Mouse (Mus musculus) myocyte (in vitro differentiated cells): ENCODE measurements around the gene Mrpl57. TPM values are rescaled to one million over a fixed set of nuclear protein-coding genes. Genes with fewer than 3 reads are reported as not detected.

ENCODE experiments used
- H3K27me3 ChIP-seq: one replicate; pipeline ENCODE4 v1.6.1; 2011; ENCODE audit not compliant: control insufficient read depth, insufficient read depth, insufficient read length
- H3K36me3 ChIP-seq: one replicate; pipeline ENCODE4 v1.6.1; 2011; ENCODE audit not compliant: control insufficient read depth, insufficient read depth
- H3K4me2 ChIP-seq: one replicate; pipeline ENCODE4 v1.6.1; 2011; ENCODE audit warnings: low read depth, control low read depth
- H3K4me3 ChIP-seq: one replicate; pipeline ENCODE4 v1.5.1; 2011; ENCODE audit warnings: mild to moderate bottlenecking, control low read depth, moderate library complexity
- H3K79me2 ChIP-seq: one replicate; pipeline ENCODE4 v1.6.1; 2011; ENCODE audit not compliant: control insufficient read depth, insufficient read depth
- H3ac ChIP-seq: one replicate; pipeline ENCODE4 v1.6.1; 2011; ENCODE audit not compliant: control insufficient read depth, insufficient read length
- CEBPB ChIP-seq: IDR thresholded peaks from 2 replicates; pipeline ENCODE4 v1.6.1; 2011; ENCODE audit warnings: mild to moderate bottlenecking, moderate library complexity; ENCODE audit not compliant: poor library complexity, insufficient read depth, severe bottlenecking
- E2F4 ChIP-seq: IDR thresholded peaks from one replicate; pipeline ENCODE4 v1.6.1; 2011; ENCODE audit warnings: mild to moderate bottlenecking, control low read depth, moderate library complexity; ENCODE audit not compliant: insufficient read depth
- MAX ChIP-seq: IDR thresholded peaks from one replicate; pipeline ENCODE4 v1.6.1; 2011; ENCODE audit warnings: low read depth, mild to moderate bottlenecking, control low read depth
- MYOD1 ChIP-seq, 3 experiments: IDR thresholded peaks; one replicate each; pipeline ENCODE4 v1.6.1; 2011; ENCODE audit warnings: control low read depth in 2 of 3, low read depth in 2 of 3, mild to moderate bottlenecking in 2 of 3, moderate library complexity in 1 of 3; ENCODE audit not compliant: insufficient read length in 2 of 3, control insufficient read depth in 1 of 3
- MYOG ChIP-seq, 3 experiments: IDR thresholded peaks; one replicate each; pipeline ENCODE4 v1.6.1; 2011; ENCODE audit warnings: control low read depth in 2 of 3, low read depth in 2 of 3, mild to moderate bottlenecking in 2 of 3; ENCODE audit not compliant: insufficient read length in 2 of 3, control insufficient read depth in 1 of 3, insufficient read depth in 1 of 3
- POLR2A ChIP-seq: IDR thresholded peaks from one replicate; pipeline ENCODE4 v1.6.1; 2011; ENCODE audit warnings: low read depth, mild to moderate bottlenecking, control low read depth, moderate library complexity; ENCODE audit not compliant: insufficient read length
- POLR2AphosphoS2 ChIP-seq: IDR thresholded peaks from one replicate; pipeline ENCODE4 v1.6.1; 2011; ENCODE audit warnings: low read depth, control low read depth; ENCODE audit not compliant: insufficient read length
- REST ChIP-seq: IDR thresholded peaks from one replicate; pipeline ENCODE4 v1.6.1; 2011; ENCODE audit warnings: mild to moderate bottlenecking, control low read depth, moderate library complexity; ENCODE audit not compliant: insufficient read depth, insufficient read length
- SRF ChIP-seq: IDR thresholded peaks from one replicate; pipeline ENCODE4 v1.6.1; 2011; ENCODE audit warnings: low read depth; ENCODE audit not compliant: control insufficient read depth, insufficient read length
- TCF12 ChIP-seq: IDR thresholded peaks from one replicate; pipeline ENCODE4 v1.6.1; 2011; ENCODE audit warnings: mild to moderate bottlenecking, control low read depth; ENCODE audit not compliant: poor library complexity, insufficient read depth, severe bottlenecking
- TCF3 ChIP-seq: IDR thresholded peaks from one replicate; pipeline ENCODE4 v1.6.1; 2011; ENCODE audit warnings: low read depth, control low read depth; ENCODE audit not compliant: insufficient read length
- USF1 ChIP-seq: IDR thresholded peaks from one replicate; pipeline ENCODE4 v1.6.1; 2011; ENCODE audit warnings: low read depth, mild to moderate bottlenecking, control low read depth, moderate library complexity
- polyA plus RNA-seq: library from polyadenylated mRNA; unstranded; fragments of >200 nt; fragmentation: generic; extraction: Trizol; gene quantifications from one replicate; pipeline ENCODE4 v1.2.1, GENCODE M21; 2012; ENCODE audit warnings: missing spikeins

Mrpl57 gene
- polyA plus RNA-seq, 1 experiment = 133 TPM

DNA sequence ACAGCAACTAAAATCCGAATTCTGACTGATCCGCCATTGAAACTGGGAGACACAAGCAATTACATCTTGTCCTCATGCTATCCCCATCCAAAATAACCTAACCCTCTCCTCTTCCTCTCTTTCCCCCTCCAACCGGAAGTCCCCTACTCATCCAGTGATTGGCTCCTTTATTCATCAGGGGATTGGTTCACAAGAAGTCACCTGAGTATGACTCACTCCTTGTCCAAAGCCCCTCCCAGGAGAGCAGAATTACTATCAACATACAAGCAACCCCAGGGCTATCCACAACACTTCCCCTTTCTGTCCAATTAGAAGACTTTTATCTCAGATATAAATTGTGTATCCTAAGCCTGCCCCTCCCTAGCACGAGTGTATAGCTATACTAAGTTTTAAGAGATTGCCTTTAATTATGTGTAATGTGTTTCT lies 36.0 kb downstream of the Mrpl57 start:
- Histone ChIP-seq H3K79me2 (no peaks in the 10 kb centered on the region), H3K4me2 (no peak overlapping the region), H3K27me3 (no peaks in the 10 kb centered on the region), H3K36me3 (peaks cover 22% of the 10 kb centered on the region), H3K4me3 (no peak overlapping the region), H3ac (no peak overlapping the region)
- no peak for TF ChIP-seq POLR2A
- TF ChIP-seq USF1 = no peak
- no peak for TF ChIP-seq MAX
- no peak for TF ChIP-seq CEBPB
- no peak for TF ChIP-seq SRF
- TF ChIP-seq MYOG (IDR thresholded peaks at IDR 0.05; ENCODE audit: control insufficient read depth in 1 of 3, insufficient read depth in 1 of 3, insufficient read length in 2 of 3, low read depth in 2 of 3) = no peak

DNA sequence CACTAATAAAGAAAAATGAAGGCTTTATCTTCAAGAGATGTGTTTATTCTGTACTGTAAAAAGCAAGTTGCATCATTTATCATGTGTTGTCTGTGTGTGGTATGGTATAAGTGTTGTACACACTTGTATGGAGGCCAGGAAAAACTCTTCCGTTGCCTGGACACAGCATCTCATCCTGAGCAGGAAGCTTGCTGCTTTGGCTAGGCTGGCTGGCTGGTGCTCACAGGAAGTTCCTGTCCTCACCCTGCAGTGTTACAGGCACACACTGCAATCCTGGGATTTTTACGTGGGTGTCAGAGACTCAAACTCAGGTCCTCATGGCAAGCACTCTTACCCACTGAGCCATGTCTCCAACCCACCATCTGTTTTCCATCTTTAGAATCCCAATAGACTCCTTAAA lies 37.1 kb downstream of the Mrpl57 start:
- H3K79me2 ChIP-seq = no peaks in the 10 kb centered on the region
- H3ac ChIP-seq = no peak overlapping the region
- no peaks in the 10 kb centered on the region for H3K27me3 ChIP-seq
- H3K36me3 ChIP-seq = peaks cover 18% of the 10 kb centered on the region
- H3K4me3 ChIP-seq = no peak overlapping the region
- TF ChIP-seq MAX = no peak
- TF ChIP-seq CEBPB = no peak
- no peak for TF ChIP-seq E2F4
- TF ChIP-seq TCF3 = no peak
- TF ChIP-seq SRF = no peak
- TF ChIP-seq MYOD1 (IDR thresholded peaks at IDR 0.05; ENCODE audit: control insufficient read depth in 1 of 3, insufficient read length in 2 of 3, low read depth in 2 of 3) = no peak
- no peak for TF ChIP-seq MYOG (IDR thresholded peaks at IDR 0.05; ENCODE audit: control insufficient read depth in 1 of 3, insufficient read depth in 1 of 3, insufficient read length in 2 of 3, low read depth in 2 of 3)
- TF ChIP-seq REST = no peak
- TF ChIP-seq POLR2A = no peak
- no peak overlapping the region for H3K4me2 ChIP-seq

DNA sequence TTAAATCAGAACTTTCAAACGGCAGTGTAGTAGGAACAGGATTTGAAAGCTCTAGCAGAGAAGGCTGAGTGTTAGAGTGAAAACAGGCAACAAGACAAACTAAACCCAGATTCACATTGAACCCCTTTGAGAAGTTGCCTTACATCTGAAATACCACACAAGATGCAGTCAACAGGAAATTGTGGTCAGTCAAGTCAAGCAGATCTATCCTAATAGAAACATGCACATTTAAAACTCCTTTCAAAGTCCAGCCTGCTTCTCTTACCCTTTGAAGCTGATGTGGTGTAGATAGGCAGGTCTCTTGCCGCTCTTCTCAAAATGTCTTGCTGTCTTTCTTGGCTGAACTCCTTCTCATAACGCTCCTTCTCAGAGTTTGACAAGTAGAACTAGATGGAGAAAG lies 39.2 kb downstream of the Mrpl57 start:
- no peaks in the 10 kb centered on the region for H3K79me2 ChIP-seq
- H3K27me3 ChIP-seq = no peaks in the 10 kb centered on the region
- H3K4me3 ChIP-seq = no peak overlapping the region
- H3ac ChIP-seq = no peak overlapping the region
- no peak overlapping the region for H3K4me2 ChIP-seq
- TF ChIP-seq REST = no peak
- TF ChIP-seq MAX = no peak
- no peak for TF ChIP-seq MYOG (IDR thresholded peaks at IDR 0.05; ENCODE audit: control insufficient read depth in 1 of 3, insufficient read depth in 1 of 3, insufficient read length in 2 of 3, low read depth in 2 of 3)
- no peak for TF ChIP-seq TCF12
- no peak for TF ChIP-seq POLR2AphosphoS2
- TF ChIP-seq POLR2A = no peak
- H3K36me3 ChIP-seq = peaks cover 11% of the 10 kb centered on the region

DNA sequence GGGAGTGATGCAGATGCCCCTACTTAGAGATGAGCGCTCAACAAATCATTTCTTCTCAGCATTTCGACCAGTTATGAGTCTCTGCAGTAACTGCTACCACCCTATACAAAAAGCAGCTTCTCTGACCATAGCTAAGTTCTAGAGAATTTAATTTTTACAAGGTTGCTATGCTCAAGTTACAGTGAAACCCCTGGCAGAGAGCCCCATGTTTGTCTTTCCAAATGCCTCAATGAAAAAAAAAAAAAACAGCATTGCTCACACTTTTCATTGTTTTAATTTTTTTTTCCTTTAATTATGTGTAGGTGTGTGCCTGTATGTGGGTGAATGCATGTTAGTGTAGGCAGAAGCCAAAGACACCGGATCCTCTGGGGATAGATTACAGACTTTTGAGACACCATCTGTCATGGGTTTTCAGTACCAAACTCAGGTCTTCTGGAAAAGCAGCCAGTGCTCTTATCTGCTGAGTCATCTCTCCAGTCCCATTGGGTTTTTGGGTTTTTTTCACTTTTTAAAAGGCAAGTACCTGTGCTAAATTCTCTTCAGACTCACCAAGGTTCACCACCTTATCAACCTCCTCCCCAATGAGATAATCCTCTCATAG lies 40.7 kb downstream of the Mrpl57 start:
- Histone ChIP-seq H3ac (no peak overlapping the region), H3K4me3 (no peak overlapping the region), H3K36me3 (peaks cover 11% of the 10 kb centered on the region), H3K79me2 (no peaks in the 10 kb centered on the region), H3K27me3 (no peaks in the 10 kb centered on the region), H3K4me2 (no peak overlapping the region)
- TF ChIP-seq POLR2A = no peak
- no peak for TF ChIP-seq TCF12
- no peak for TF ChIP-seq REST
- no peak for TF ChIP-seq TCF3
- no peak for TF ChIP-seq USF1
- TF ChIP-seq MYOG (IDR thresholded peaks at IDR 0.05; ENCODE audit: control insufficient read depth in 1 of 3, insufficient read depth in 1 of 3, insufficient read length in 2 of 3, low read depth in 2 of 3) = no peak
- no peak for TF ChIP-seq MYOD1 (IDR thresholded peaks at IDR 0.05; ENCODE audit: control insufficient read depth in 1 of 3, insufficient read length in 2 of 3, low read depth in 2 of 3)
- no peak for TF ChIP-seq CEBPB
- no peak for TF ChIP-seq MAX

DNA sequence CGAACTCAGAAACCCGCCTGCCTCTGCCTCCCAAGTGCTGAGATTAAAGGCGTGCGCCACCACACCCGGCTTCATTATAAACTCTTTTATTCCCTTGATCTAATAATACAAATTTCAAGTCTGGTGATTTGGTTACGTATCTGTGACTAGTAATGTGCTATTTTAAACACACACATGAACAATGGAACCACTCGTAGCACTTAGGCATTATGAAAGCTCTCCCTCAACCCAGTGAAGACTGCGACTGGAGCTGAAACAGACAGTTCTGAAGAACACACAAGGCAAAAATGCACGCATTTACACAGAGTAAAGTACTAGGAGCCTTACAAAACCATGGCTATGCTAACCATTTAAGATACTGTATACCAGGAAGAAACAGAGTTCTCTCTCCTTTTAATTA lies 51.9 kb downstream of the Mrpl57 start:
- Histone ChIP-seq H3K4me2 (no peak overlapping the region), H3K36me3 (peaks cover 5% of the 10 kb centered on the region), H3K4me3 (no peak overlapping the region), H3ac (no peak overlapping the region), H3K27me3 (no peaks in the 10 kb centered on the region), H3K79me2 (peaks cover 37% of the 10 kb centered on the region)
- TF ChIP-seq MYOD1 (IDR thresholded peaks at IDR 0.05; ENCODE audit: control insufficient read depth in 1 of 3, insufficient read length in 2 of 3, low read depth in 2 of 3) (no peak), E2F4 (no peak), USF1 (no peak), POLR2AphosphoS2 (no peak), MYOG (IDR thresholded peaks at IDR 0.05; ENCODE audit: control insufficient read depth in 1 of 3, insufficient read depth in 1 of 3, insufficient read length in 2 of 3, low read depth in 2 of 3) (no peak), CEBPB (no peak), MAX (no peak), TCF12 (no peak), REST (no peak), POLR2A (no peak), SRF (no peak)

Other genes with a start within 250 kb of the Mrpl57 start
- 3.0 TPM for gene Xpo4, start 160.8 kb upstream of the Mrpl57 start, polyA plus RNA-seq
- gene Gm49361, start 80.1 kb upstream of the Mrpl57 start, polyA plus RNA-seq = not detected
- 10.6 TPM for gene Lats2, start 67.8 kb upstream of the Mrpl57 start, polyA plus RNA-seq
- 168 TPM for gene Sap18, start 28.1 kb upstream of the Mrpl57 start, polyA plus RNA-seq
- gene Ska3, start within 50 bp of the Mrpl57 start, polyA plus RNA-seq = 3.8 TPM
- gene Zdhhc20, start 64.0 kb downstream of the Mrpl57 start, polyA plus RNA-seq = 9.6 TPM
- 48.2 TPM for gene Micu2, start 173.0 kb downstream of the Mrpl57 start, polyA plus RNA-seq
- gene Fgf9, start 244.3 kb downstream of the Mrpl57 start, polyA plus RNA-seq = 6.0 TPM